Mouse (Mus musculus): ENCODE results near the gene Pigv.
"Not testable (repeated sequence)": the region's sequence is repeated elsewhere in the genome, so short reads cannot be mapped to it uniquely, and the experiment has no call there.

Pigv gene

GRCm38 (mm10) chr4:133671184-133671880 lies 1.1 kb downstream of the Pigv start:
- peak; percentile 82 to 87 for DNase-seq

GRCm38 (mm10) chr4:133669652-133670210 lies 2.7 kb downstream of the Pigv start:
- peak in 1 of 2 experiments; percentile 36 for DNase-seq

GRCm38 (mm10) chr4:133668537-133668936 lies 3.9 kb downstream of the Pigv start:
- no peak for DNase-seq

- peak; percentile 27 to 44 for DNase-seq
Observed at GRCm38 (mm10) chr4:133666199-133666598, 6.2 kb downstream of the Pigv start.

- no peak for DNase-seq
Observed at GRCm38 (mm10) chr4:133665118-133665517, 7.3 kb downstream of the Pigv start.

- DNase-seq, result no peak
Observed at GRCm38 (mm10) chr4:133662945-133663344, 9.5 kb downstream of the Pigv start.

GRCm38 (mm10) chr4:133662421-133662820 lies 10.0 kb downstream of the Pigv start:
- no peak for DNase-seq

DNA sequence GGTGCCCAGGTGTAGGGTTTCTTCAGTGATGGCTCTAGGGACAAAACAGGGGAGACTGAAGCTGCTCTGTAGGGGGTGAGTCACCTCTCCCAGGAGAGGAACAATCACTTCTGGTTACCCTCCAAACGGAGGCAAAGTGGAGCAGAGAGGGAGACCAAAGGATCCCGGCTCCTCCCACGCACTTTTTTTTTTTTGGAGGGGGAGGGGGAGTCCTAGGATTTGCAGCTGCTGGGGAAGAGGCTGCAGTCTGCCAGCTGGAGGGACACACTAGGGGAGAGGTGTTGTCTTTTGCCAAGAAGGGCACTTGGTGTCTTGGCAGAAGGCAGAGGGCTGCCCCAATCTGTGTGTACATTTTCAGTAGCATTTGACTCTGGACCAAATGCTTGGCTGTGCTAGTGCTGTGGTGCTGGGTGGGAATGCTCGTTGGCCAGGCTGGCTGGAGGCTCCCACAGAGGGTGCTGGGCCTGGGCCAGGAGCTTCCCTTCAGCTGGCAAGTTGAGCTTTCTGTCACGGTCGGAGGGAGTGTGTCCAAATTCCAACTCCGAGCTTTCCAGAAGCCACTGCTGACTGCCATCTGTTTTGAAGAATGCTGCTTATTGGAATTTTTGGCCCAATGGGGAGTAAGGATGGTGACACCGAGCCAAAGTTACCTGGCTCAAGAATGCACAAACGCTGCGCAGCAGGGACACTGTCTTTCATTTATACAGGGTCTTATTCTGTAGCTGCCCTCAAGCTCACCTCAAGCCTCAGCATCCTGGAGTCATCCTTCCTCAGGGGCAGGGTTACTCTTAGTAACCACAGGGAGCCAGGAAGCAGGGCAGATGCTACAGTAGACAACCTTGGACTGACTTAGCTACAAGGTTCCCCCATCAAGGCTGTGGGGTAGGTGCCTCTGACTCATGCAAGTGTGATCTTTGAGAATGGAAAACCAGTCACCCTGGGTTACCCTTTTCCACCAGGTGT lies 12.0 kb downstream of the Pigv start:
- DNase-seq, result peak; percentile 83 to 88

GRCm38 (mm10) chr4:133659497-133660192 lies 12.8 kb downstream of the Pigv start:
- peak; percentile 77 to 79 for DNase-seq

DNA sequence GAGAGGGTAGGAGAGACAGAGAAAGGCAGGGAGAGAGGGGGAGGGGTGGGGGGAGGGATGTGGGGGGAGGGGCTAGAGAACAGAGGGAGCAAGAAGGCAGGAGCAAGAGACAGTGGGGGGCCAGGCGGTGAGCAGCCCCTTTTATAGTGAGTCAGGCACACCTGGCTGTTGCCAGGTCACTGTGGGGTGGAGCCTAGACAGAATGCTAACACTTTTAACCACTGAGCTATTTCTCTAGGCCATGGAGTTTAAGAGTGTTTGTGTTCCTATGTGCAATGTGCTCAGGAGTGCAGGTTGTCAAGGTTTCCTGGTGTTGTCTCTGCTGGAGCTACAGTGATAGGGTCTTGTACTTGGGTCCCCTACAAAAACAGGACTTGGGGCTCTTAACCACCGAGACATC lies 13.7 kb downstream of the Pigv start:
- DNase-seq, result peak in 1 of 2 experiments; percentile 55

DNA sequence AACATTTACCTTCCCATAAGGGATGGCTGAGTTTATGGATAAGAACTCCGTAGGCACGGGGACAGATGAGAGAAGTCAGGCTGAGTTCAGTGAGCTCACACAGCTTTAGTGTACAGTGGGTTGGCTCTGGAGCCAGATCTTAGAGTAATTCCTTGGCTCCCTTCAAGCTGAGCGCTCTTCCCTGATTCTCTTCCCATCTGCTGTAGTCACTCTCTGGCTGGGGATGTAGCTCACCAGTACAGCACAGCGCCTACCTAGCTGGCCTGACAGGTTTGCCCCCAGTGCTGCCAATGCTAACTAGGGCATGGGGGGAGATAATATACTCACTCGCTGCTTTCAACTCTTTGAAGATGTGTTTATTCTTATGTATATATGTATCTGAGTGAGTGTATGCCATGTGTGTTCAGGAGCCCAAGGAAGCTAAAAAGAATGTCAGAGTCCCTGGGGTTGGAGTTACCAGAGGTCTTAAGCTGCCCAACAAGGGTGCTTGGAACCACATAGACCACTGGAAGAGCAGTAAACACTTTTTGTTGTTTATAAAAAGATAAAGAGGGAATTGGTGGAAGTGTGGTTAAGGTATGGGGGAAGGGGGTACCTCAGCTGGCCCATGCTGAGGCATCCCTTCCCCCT lies 14.5 kb downstream of the Pigv start:
- no peak for DNase-seq

DNA sequence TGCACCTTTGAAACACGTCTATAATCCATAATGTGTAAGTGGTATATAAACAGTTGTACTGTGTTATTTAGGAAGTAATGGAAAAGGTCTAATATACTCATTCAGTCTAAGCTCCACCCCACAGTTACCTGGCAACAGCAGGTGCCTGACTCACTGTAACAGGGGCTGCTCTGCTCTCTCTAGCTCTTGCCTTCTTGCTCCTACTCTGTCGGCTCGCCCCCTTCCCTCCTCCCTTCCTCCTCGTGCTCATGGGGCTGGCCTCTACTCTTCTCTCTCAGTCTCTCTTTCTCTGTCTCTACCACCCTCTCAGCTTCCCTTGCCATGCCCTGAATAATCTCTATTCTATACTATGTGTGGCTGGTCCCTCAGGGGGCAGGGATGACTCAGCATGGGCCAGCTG lies 15.4 kb downstream of the Pigv start:
- DNase-seq, result peak in 1 of 2 experiments; percentile 47

DNA sequence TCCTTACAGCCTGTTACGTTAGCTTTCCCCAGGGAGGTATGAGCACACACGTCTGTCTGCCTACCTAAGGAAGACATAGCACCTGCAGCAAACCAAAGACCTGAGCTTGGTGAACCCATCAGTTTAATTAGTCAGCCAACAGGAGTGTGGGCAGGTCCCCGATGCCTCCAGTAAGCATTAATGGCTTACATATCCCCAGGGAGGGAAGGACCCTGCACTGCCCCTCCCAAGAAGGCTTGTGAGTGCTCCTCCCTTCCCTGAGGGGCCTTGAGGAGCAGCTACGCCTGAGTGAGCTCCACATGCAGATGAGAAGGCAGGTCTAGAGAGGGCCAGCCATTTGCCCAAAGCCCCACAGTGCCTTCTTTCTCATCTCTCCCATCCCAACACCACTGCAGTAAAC lies 16.2 kb downstream of the Pigv start:
- DNase-seq, result no peak

GRCm38 (mm10) chr4:133654070-133654469 lies 18.4 kb downstream of the Pigv start:
- DNase-seq, result not testable (repeated sequence)

- DNase-seq, result no peak
Observed at GRCm38 (mm10) chr4:133652746-133653145, 19.7 kb downstream of the Pigv start.

DNA sequence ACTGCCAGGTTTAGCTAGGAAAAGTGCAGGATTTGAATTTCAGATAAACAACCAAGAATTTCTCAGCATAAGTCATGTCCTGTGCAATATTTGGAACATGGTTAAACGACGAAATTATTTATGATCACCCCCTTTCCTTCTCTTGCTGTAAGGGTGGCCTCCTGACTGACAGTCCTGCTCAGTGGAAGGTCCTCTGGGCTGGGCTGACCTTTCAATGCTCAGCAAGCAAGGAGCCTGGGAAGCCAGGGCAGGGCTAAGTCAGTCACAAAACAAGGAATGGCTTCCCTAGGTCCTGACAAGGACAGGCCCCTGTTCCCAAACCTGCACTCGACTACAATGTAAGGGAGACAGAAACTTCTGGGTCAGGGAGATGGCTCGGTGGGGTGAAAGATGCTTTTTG lies 20.5 kb downstream of the Pigv start:
- no peak for DNase-seq

- DNase-seq, result no peak
Observed at GRCm38 (mm10) chr4:133651445-133651844, 21.0 kb downstream of the Pigv start.

DNA sequence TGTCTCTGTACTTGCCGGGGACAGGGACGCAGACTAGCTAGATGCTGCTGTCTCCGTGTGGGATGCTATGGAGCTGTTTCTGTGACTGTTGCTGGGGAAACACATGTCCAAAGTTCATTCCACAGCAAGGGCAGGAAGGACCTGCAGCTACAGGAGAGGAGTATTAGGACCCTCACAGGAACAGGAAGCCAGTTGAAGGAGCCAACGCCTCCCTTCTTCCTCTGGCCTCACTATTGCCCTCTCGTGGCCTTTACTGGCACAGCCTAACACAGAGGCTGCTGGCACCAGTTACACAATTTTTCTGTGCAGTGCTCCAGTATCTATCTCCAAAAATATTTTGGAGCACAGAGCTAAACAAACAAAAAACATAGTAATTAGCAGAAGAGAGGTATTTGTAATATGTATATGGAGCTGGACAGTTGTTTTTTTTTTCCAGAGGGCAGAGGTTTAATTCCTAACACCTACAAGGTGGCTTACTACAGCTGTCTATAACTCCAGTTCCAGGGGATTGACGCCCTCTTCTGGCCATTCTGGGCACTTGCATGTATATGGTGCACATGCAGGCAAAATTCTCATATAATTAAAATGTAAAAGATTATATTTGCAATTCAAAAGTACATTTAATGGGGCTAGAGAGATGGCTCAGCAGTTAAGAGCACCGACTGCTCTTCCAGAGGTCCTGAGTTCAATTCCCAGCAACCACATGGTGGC lies 22.3 kb downstream of the Pigv start, which contains the start of gene Zdhhc18:
Gene Zdhhc18, minus strand, starts transcription at position 166 of the 711 bp plus-strand sequence.
- DNase-seq, result peak; percentile 87 to 92

- DNase-seq, result not testable (repeated sequence)
Observed at GRCm38 (mm10) chr4:133649464-133649863, 23.0 kb downstream of the Pigv start.

DNA sequence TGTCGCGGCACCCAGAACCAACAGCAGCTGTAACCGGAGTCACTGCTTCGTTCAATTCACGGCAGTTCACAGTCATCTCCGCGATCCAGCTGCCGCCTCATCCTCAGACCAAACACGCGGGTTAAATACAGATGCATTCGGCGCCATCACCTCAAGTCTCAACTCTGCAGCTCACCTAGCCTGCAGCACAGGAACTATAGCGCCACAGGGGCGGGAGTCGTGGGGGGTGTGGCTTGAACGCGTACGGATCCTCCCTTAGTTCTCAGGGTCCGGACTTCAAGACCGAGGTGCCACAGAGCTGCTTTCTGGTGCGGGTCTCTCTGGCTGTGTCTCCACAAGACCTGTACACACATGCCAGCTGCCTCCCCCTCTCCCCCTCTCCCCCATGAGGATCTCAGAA lies 26.8 kb downstream of the Pigv start:
- no peak for DNase-seq

GRCm38 (mm10) chr4:133645195-133645594 lies 27.3 kb downstream of the Pigv start:
- no peak for DNase-seq

DNA sequence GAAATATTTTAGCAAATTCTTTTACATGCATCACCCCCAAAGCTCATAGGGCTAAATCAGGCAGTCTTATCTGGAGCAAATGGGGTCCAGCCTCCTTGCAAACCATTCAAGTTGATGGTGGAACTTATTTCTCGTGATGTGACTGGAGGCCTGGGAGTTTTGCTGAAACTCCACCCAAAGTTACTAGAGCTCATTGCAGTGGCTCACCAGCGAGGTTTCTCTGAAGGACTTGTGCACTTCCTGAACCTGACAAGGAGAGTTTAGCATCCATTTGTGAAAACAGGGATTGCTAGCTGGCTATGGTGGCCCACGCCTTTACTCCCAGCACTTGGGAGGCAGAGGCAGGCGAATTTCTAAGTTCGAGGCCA lies 38.4 kb downstream of the Pigv start:
- no peak for DNase-seq

Data from lung, adult 18-20 months (tissue).